Comparison of ENCODE assay signal across 9 mouse cellular contexts in genomic region chrX:52949713-52950112, GRCm38 (mm10). TPM values are rescaled to one million over a fixed set of nuclear protein-coding genes. Genes with fewer than 3 reads are reported as not detected.
A peak's percentile ranks its signal among the peaks of the same experiment; 100 is the strongest.
DNase-seq lines count a peak whose midpoint lies in the region; ATAC-seq lines count a peak whose summit lies in the region.
"Had no signal": no experiment of that assay in that cellular context is flagged by ENCODE, and none has a peak within 500 bp of the region (broad histone marks: within the 10 kb centered on the region; RNA-seq: fewer than 3 reads in every experiment).

No protein-coding gene starts in this region.

- H3K36me3 ChIP-seq in embryonic facial prominence, embryonic 14.5 days (ENCODE audit: control insufficient read depth, insufficient read depth, low read length) = peaks cover 42% of the 10 kb centered on the region
- H3K36me3 ChIP-seq in neural tube, embryonic 15.5 days = peaks cover 24% of the 10 kb centered on the region

- intact Hi-C loops in heart, postnatal 25 days (cut with DNase I) = no loop called here

- no peaks in the 10 kb centered on the region for H3K4me1 ChIP-seq in embryonic facial prominence, embryonic 14.5 days (ENCODE audit: control insufficient read depth, insufficient read depth, low read length)
- no peaks in the 10 kb centered on the region for H3K4me1 ChIP-seq in neural tube, embryonic 15.5 days
- H3K4me1 ChIP-seq: midbrain, embryonic 12.5 days had no signal

- no peaks in the 10 kb centered on the region for H3K9me3 ChIP-seq in embryonic facial prominence, embryonic 14.5 days (ENCODE audit: control insufficient read depth, low read length)
- H3K9me3 ChIP-seq in neural tube, embryonic 15.5 days (replicated peaks) = no peaks in the 10 kb centered on the region
- H3K9me3 ChIP-seq: midbrain, embryonic 12.5 days had no signal

- 66% methylated on average over 2 of the region's 2 CpGs for WGBS in embryonic facial prominence, embryonic 14.5 days
- 67% methylated on average over 2 of the region's 2 CpGs for WGBS in neural tube, embryonic 15.5 days

- no peak overlapping the region for H3K27ac ChIP-seq in embryonic facial prominence, embryonic 14.5 days (replicated peaks; ENCODE audit: low read depth, low read length)
- H3K27ac ChIP-seq in neural tube, embryonic 15.5 days (replicated peaks) = no peak overlapping the region
- H3K27ac ChIP-seq: midbrain, embryonic 12.5 days had no signal

- no peaks in the 10 kb centered on the region for H3K27me3 ChIP-seq in embryonic facial prominence, embryonic 14.5 days (replicated peaks; ENCODE audit: control insufficient read depth, insufficient read depth, low read length)
- no peaks in the 10 kb centered on the region for H3K27me3 ChIP-seq in neural tube, embryonic 15.5 days (replicated peaks)
- H3K27me3 ChIP-seq: midbrain, embryonic 12.5 days had no signal

- ATAC-seq in embryonic facial prominence, embryonic 14.5 days (ENCODE audit: low read depth) = no peak
- ATAC-seq in neural tube, embryonic 15.5 days (ENCODE audit: low FRiP score) = no peak

- H3K4me2 ChIP-seq in embryonic facial prominence, embryonic 14.5 days (ENCODE audit: low read depth, low read length) = no peak overlapping the region
- H3K4me2 ChIP-seq in neural tube, embryonic 15.5 days = no peak overlapping the region
- H3K4me2 ChIP-seq: midbrain, embryonic 12.5 days had no signal

- H3K4me3 ChIP-seq in embryonic facial prominence, embryonic 14.5 days (ENCODE audit: low read depth, low read length) = no peak overlapping the region
- no peak overlapping the region for H3K4me3 ChIP-seq in neural tube, embryonic 15.5 days (replicated peaks)
- H3K4me3 ChIP-seq: midbrain, embryonic 12.5 days had no signal

- peak; percentile 6 for DNase-seq in heart, adult 8-10 months (ENCODE audit: low spot score)
- DNase-seq in heart, postnatal 25 days (ENCODE audit: low spot score) = no peak
- peak; percentile 8 for DNase-seq in right cerebral cortex, postnatal 14 days
- no peak for DNase-seq in right cerebral cortex, postnatal 25 days
- DNase-seq in embryonic facial prominence, embryonic 14.5 days (ENCODE audit: low spot score) = peak; percentile 4
- DNase-seq in thymus, postnatal 14 days = peak; percentile 24
- DNase-seq in layer of hippocampus, adult 18-20 months (ENCODE audit: low spot score in 2 of 2) = no peak

- no peak overlapping the region for H3K9ac ChIP-seq in embryonic facial prominence, embryonic 14.5 days (ENCODE audit: low read depth, low read length)
- no peak overlapping the region for H3K9ac ChIP-seq in neural tube, embryonic 15.5 days (replicated peaks)
- H3K9ac ChIP-seq: midbrain, embryonic 12.5 days had no signal

RNA-seq across cellular contexts. Expression of gene Phf6, which starts 37.6 kb away (rescaled TPM):
- 1 to 10 TPM; 4.3 to 6.9 (median 5.4) TPM for total RNA-seq in heart, adult 8-10 months (2022)
- 1 to 10 TPM; 4.1 to 5.2 TPM for total RNA-seq in heart, postnatal 25 days (2021)
- 37.1 and 39.7 TPM in 2 replicates for polyA plus RNA-seq in embryonic facial prominence, embryonic 14.5 days (2014; fragmentation: Nextera tagmentation; extraction: Ambion mirVana)
- 49.0 and 50.2 TPM in 2 replicates for polyA plus RNA-seq in neural tube, embryonic 15.5 days (2015; fragmentation: Nextera tagmentation; extraction: Ambion mirVana)
- total RNA-seq in layer of hippocampus, adult 18-20 months (2021) = 10 to 100 TPM; 19.2 to 20.5 TPM

RNA-seq across cellular contexts. Expression of gene Hprt, which starts 38.2 kb away (rescaled TPM):
- total RNA-seq in heart, adult 8-10 months (2022) = 10 to 100 TPM; 50.1 to 58.0 (median 53.9) TPM
- 10 to 100 TPM; 57.7 to 66.7 TPM for total RNA-seq in heart, postnatal 25 days (2021)
- polyA plus RNA-seq in embryonic facial prominence, embryonic 14.5 days (2014; fragmentation: Nextera tagmentation; extraction: Ambion mirVana) = 157 and 162 TPM in 2 replicates
- 166 and 192 TPM in 2 replicates for polyA plus RNA-seq in neural tube, embryonic 15.5 days (2015; fragmentation: Nextera tagmentation; extraction: Ambion mirVana)
- 100 to 1,000 TPM; 125 to 154 TPM for total RNA-seq in layer of hippocampus, adult 18-20 months (2021)

Comparison
In these comparisons a context has a peak if more than half of its experiments do, and no peak if none do; other contexts are left out.
1. DNase-seq: peak in heart, adult 8-10 months (single experiment), right cerebral cortex, postnatal 14 days (single experiment), embryonic facial prominence, embryonic 14.5 days (single experiment) and thymus, postnatal 14 days (single experiment); none in heart, postnatal 25 days (single experiment), right cerebral cortex, postnatal 25 days (single experiment) and layer of hippocampus, adult 18-20 months (0 of 2).